Mouse (Mus musculus) c-Kit-positive CD71-positive TER-119-positive erythroid progenitor cells, embryonic 14.5 days (primary cell): Measurements from ENCODE around the gene Vmn2r45.
"Not testable (repeated sequence)": the region's sequence is repeated elsewhere in the genome, so short reads cannot be mapped to it uniquely, and the experiment has no call there.

ENCODE experiments used
- DNase-seq: peaks from one replicate; pipeline ENCODE4 v3.0.0-alpha.2; 2013; ENCODE audit warnings: low spot score

The Vmn2r45 gene

DNA sequence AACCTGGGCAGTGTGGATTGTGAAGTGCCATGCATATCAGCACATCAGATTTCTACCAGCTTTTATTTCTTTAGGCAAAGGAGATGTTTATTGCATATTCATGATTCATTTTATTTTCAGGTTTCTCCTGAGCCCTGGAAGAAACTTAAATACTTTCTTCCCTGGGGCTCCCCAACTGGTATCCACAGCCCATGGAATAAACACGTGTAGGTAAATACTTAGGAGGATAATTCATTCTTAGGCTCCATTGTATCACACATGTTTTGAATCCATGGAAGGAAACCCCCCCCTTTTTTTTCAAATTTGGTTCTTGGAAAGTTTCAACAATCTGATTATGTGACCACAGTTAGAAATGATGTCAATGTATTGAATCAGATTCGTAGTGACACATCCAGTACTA, at the start of gene Vmn2r45:
Gene Vmn2r45, minus strand, starts transcription at position 101 of the 400 bp plus-strand sequence.
- not testable (repeated sequence) for DNase-seq
